Mouse (Mus musculus): Measurements from ENCODE around the gene Rbck1.

- TF ChIP-seq CTCF (IDR thresholded peaks at IDR 0.05; ENCODE audit: low read depth) (peak; percentile 18; the same call in 1 of the 2 replicates), EP300 (IDR thresholded peaks at IDR 0.05; ENCODE audit: low read depth) (no peak)
Observed at GRCm38 (mm10) chr2:152273639-152274038, 58.8 kb downstream of the Rbck1 start.
